In the genomic region with DNA sequence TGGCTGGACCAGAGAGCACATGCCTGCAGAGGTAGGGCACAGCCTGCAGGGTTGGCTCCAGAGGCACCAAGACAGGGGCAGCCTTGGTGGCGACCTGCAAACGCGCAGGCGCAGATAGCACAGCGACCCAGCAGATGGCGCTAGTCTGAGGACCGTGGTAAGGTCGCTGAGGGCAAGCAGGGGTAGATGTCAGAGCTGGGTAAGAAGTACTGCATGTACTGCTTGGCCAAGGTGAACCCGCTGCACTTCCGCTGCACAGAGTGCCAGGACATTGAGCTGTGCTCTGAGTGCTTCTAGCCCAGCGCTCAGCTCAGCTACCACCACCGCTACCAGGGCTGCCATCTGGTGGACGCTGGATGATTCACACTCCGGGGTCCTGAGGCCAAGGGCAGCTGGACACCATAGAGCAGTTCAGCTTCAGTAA, we compare ENCODE assay signal across 8 mouse cellular contexts.
DNase-seq lines count a peak whose midpoint lies in the region; ATAC-seq and TF ChIP-seq lines count a peak whose summit lies in the region.
"Not testable (repeated sequence)": the region's sequence is repeated elsewhere in the genome, so short reads cannot be mapped to it uniquely, and the experiment has no call there.

No protein-coding gene starts in this region.

- H3K79me2 ChIP-seq in liver, adult 2 months (ENCODE audit: control insufficient read depth, insufficient read depth, low read length); myocyte (ENCODE audit: control insufficient read depth, insufficient read depth): not testable (repeated sequence)

- H3K9me3 ChIP-seq in heart, embryonic 13.5 days; kidney, postnatal 0 days (replicated peaks; ENCODE audit: low read length): not testable (repeated sequence)

- not testable (repeated sequence) for H3K4me1 ChIP-seq in heart, embryonic 13.5 days; kidney, postnatal 0 days (replicated peaks; ENCODE audit: insufficient read depth, low read length); liver, adult 2 months (ENCODE audit: control insufficient read depth, insufficient read depth, low read length)

- H3K27ac ChIP-seq in heart, embryonic 13.5 days (replicated peaks); kidney, postnatal 0 days; liver, adult 2 months (replicated peaks; ENCODE audit: insufficient read depth, low read depth, low read length): not testable (repeated sequence)

- H3ac ChIP-seq in myocyte (ENCODE audit: control insufficient read depth, insufficient read length): not testable (repeated sequence)

- H3K36me3 ChIP-seq in heart, embryonic 13.5 days; kidney, postnatal 0 days (ENCODE audit: insufficient read depth, low read length); liver, adult 2 months (ENCODE audit: control insufficient read depth, insufficient read depth, low read length); myocyte (ENCODE audit: control insufficient read depth, insufficient read depth): not testable (repeated sequence)

- peak; percentile 31; the same call in 1 of the 2 replicates for ATAC-seq in heart, embryonic 13.5 days (ENCODE audit: extremely low read depth, insufficient number of reproducible peaks, low FRiP score, low TSS enrichment)
- peak; percentile 95 for ATAC-seq in kidney, postnatal 0 days (replicated peaks; ENCODE audit: low FRiP score, low read depth)

- H3K4me2 ChIP-seq in heart, embryonic 13.5 days: peak overlapping the region; percentile 70
- peak overlapping the region; percentile 38 for H3K4me2 ChIP-seq in kidney, postnatal 0 days (ENCODE audit: low read length)
- peak overlapping the region; percentile 75 for H3K4me2 ChIP-seq in myocyte (ENCODE audit: low read depth)

- peak overlapping the region; percentile 61 for H3K9ac ChIP-seq in heart, embryonic 13.5 days
- H3K9ac ChIP-seq in kidney, postnatal 0 days (ENCODE audit: low read depth, low read length): 0 out of 2 replicates have a peak overlapping the region, but pooled peaks have one; percentile 23
- not testable (repeated sequence) for H3K9ac ChIP-seq in liver, adult 2 months (ENCODE audit: low read depth, low read length)

- WGBS in heart, embryonic 13.5 days: 2% methylated on average over 14 of the region's 14 CpGs
- 5% methylated on average over 14 of the region's 14 CpGs for WGBS in kidney, postnatal 0 days
- WGBS in liver, adult 2 months: 1% methylated on average over 14 of the region's 14 CpGs

- DNase-seq in CD4-positive, CD25-positive, alpha-beta regulatory T cell, adult 2 months (ENCODE audit: low read depth, low spot score): peak; percentile 94
- DNase-seq in brain, embryonic 18.5 days (ENCODE audit: low read depth, low spot score): peak; percentile 8
- peak; percentile 1 for DNase-seq in fat pad, adult 2 months (ENCODE audit: extremely low read depth, low read depth, low spot score)
- peak; percentile 78 for DNase-seq in kidney, postnatal 0 days (ENCODE audit: low spot score)
- peak; percentile 80 for DNase-seq in liver, adult 2 months (ENCODE audit: extremely low read depth, low read depth, low spot score)
- DNase-seq in spleen, postnatal 4 days (ENCODE audit: low spot score in 2 of 2): peak; percentile 79 to 90

- peak; percentile 85 for TF ChIP-seq CTCF in kidney, postnatal 0 days (IDR thresholded peaks at IDR 0.05; ENCODE audit: low read depth)
- TF ChIP-seq CTCF in liver, adult 2 months (IDR thresholded peaks at IDR 0.05; ENCODE audit: low read depth, low read length): peak; percentile 84

- not testable (repeated sequence) for H3K27me3 ChIP-seq in heart, embryonic 13.5 days (replicated peaks); kidney, postnatal 0 days (ENCODE audit: insufficient read depth, low read length); liver, adult 2 months (ENCODE audit: control insufficient read depth, insufficient read depth, low read length); myocyte (ENCODE audit: control insufficient read depth, insufficient read depth, insufficient read length)

- not testable (repeated sequence) for TF ChIP-seq POLR2A in liver, adult 2 months (IDR thresholded peaks at IDR 0.05; ENCODE audit: extremely low read depth, insufficient read depth, low read length); myocyte (IDR thresholded peaks at IDR 0.05; ENCODE audit: insufficient read length, low read depth)

- H3K4me3 ChIP-seq in heart, embryonic 13.5 days: peak overlapping the region; percentile 47
- 0 out of 2 replicates have a peak overlapping the region, but pooled peaks have one; percentile 5 for H3K4me3 ChIP-seq in kidney, postnatal 0 days (replicated peaks; ENCODE audit: low read depth, low read length)
- peak overlapping the region; percentile 12; the same call in 1 of the 2 replicates for H3K4me3 ChIP-seq in liver, adult 2 months (ENCODE audit: insufficient read depth, low read depth, low read length)
- not testable (repeated sequence) for H3K4me3 ChIP-seq in myocyte

TF ChIP-seq in myocyte, 11 proteins besides CTCF, POLR2A, EP300 and RAD21:
- peak in 1 of 3 experiments; percentile 16 for TF ChIP-seq MYOD1 (IDR thresholded peaks at IDR 0.05; ENCODE audit: control insufficient read depth in 1 of 3, insufficient read length in 2 of 3, low read depth in 2 of 3)
- peak in 1 of 3 experiments; percentile 54 for TF ChIP-seq MYOG (IDR thresholded peaks at IDR 0.05; ENCODE audit: control insufficient read depth in 1 of 3, insufficient read depth in 1 of 3, insufficient read length in 2 of 3, low read depth in 2 of 3)
TF ChIP-seq in myocyte: peak in this region for 2; not testable (repeated sequence) for 9.

Comparison
In these comparisons a context has a peak if more than half of its experiments do, and no peak if none do; other contexts are left out.
1. DNase-seq: peak in every context shown above with its lines; median percentile 94 in CD4-positive, CD25-positive, alpha-beta regulatory T cell, adult 2 months; 84 in spleen, postnatal 4 days; 80 in liver, adult 2 months; 78 in kidney, postnatal 0 days; 8 in brain, embryonic 18.5 days; 1 in fat pad, adult 2 months.